Mouse (Mus musculus) c-Kit-positive CD71-positive TER-119-positive erythroid progenitor cells, embryonic 14.5 days (primary cell): ENCODE measurements around the gene Tnip1.

Experiments used
- DNase-seq: peaks from one replicate; pipeline ENCODE4 v3.0.0-alpha.2; 2013; ENCODE audit warnings: low spot score

Gene Tnip1

DNA sequence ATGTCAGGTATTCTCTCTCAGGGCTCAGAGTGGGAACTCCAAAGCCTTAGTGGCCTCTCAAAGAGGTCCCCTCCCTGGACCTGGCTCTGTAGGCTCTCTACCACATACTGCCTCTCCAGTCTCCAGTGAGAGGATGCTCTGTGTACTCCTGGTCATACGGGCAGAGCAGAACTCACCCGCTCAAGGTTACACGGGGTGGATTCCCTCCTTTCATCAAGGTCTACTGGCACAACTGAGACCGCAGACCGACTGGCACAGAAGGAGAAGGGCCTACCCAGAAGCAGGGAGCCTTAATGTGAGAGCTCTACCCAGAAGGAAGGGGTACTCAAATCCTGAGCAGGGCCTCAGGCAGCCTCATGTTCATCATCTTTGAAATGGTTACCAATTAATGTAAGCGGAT, 30.2 kb downstream of the Tnip1 start:
- no peak for DNase-seq

GRCm38 (mm10) chr11:54931405-54932093, 31.2 kb downstream of the Tnip1 start:
- peak; percentile 20 for DNase-seq

DNA sequence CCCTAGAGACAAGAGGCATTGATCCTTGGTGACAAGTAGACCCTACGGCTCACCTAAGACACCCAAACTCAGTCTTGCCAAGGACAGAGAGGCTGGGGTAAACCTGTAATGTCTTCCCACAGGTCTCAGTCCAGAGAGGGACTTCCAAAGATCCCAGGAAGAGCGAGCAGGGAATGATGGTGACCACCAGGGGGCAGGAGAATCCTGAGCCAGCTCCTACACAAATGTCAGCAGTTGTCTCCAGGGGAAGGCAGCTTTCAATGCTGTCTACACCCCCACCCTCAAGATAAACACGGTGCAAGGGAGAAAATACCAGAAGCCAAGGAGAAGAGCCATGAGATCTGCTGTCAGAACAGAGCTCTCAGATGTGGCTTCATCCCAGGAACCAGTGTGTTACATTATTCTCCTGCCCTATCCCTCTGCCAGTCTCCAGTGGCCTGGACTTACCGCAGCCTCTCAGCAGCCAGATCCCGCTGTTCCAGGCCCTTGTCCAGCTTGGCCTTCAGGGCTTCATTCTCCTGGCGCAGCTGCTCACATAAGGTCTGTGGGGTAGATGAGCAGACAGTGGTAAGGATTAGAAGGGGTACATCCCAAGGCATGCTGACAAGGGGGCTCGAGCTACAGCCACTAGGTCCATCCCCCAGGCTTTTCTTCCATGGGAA, 32.3 kb downstream of the Tnip1 start:
- DNase-seq, result peak; percentile 37

DNA sequence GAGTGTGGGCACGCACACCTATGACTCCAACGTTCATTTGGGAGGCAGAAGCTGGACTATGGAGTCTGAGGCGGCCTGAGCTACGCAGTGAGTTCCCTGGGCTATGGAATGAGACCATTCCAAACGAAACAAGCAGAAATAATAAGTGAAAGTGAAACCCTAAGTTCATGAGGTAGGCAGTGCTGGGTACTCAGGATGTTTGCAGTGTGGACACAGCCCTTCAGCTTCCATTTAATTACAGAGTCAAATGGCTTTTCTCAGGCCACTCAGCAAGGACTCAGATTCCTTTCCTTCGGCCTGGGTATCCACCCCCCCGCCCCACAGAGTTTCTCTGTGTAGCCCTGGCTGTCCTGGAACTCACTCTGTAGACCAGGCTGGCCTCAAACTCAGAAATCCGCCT, 33.0 kb downstream of the Tnip1 start:
- no peak for DNase-seq

GRCm38 (mm10) chr11:54929290-54929689, 33.4 kb downstream of the Tnip1 start:
- DNase-seq, result no peak

GRCm38 (mm10) chr11:54928886-54929285, 33.8 kb downstream of the Tnip1 start:
- DNase-seq, result no peak

DNA sequence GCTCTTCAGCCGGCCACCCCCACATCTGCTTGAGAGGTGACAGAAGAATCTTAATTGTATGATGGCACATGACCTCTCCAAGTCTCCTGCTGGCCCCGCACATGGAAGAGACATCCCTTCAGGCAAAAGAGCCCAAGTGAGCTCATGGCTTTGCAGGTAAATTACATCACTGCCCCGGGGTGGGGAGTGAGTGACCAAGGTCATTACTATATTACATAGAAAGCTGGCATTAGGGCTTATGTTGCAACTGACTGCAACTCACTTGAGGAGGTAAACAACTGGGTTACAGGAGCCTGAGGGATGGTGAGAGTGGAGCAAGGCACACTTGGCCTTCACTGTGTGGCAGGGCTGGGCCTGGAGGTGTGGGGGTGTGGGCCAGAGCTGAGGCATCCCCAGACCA, 34.5 kb downstream of the Tnip1 start:
- no peak for DNase-seq

DNA sequence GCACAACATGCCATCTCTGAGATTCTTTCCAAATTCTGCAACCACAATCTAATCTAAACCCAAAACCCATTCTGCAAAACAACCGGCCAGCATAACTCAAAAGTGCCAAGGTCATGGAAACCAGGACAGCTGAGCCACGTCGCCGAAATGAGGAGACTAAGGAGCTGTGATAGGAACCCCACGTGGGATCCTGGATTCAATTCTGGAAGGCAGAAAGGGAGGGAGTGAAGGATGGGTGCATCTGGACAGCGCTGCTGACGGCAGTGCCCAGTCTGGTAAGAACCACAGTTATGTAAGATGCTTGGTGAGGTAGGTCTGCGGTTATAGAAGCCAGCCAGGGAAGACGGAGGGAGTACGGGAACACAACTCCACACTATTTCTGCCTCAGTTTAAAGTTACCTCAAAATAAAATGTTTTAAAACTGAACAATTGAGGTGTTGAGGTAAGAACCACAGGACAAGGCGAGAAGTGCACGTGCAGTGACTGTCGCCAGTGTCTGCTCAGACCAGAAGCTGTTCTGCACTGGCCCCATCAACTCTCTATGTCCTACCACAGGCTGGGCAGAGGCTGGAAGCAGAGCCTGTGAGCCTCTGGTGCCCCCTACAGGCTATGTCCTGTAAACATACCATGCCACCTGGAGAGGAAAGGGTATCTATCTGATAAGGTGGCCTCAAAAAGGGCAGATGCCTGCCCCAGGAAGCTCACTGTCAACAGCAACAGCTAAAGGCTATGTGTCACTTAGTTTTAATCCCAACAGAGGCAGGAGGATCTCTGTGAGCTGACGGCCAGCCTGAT, 35.2 kb downstream of the Tnip1 start:
- peak; percentile 49 for DNase-seq

- DNase-seq, result no peak
These were observed 38.6 kb downstream of the Tnip1 start for GRCm38 (mm10) chr11:54924145-54924544.

DNA sequence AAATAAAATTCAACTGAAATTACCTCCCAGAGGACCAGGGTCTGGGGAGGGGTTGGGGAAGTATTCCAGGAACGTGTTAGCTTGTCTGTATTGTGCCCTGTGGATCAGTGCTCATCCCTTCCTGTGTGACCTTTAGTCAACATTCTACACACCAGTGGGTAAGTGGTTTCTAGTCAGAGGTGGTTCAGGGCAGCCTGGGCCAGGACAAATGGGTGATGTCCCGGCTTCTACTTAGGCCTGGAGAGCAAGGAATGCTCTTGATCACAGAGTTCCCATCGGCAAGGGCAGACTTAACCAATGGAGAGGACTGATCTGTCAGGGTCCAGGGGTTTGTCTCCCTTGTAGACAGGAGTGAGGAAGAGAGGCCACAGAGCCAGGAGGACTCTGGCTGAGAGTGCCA, 40.2 kb downstream of the Tnip1 start:
- DNase-seq, result no peak

DNA sequence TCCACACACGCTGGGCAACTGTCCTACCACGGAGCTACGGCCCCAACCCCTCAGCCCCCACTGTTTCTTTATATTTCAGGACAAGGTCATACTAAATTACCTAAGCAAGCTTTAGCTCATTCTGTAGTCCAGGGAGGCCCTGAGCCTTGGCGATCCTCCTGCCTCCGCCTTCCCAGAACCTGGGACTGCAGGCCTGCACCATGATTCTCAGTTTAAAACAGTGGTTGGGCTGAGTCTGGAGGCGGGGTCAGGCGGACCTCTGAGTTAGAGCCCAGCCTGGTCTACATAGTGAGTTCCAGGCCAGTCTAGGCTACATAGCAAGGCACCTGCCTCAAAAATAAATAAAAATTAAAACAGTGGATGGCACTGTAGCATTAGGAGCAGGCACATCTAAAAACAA, 40.9 kb downstream of the Tnip1 start:
- DNase-seq, result no peak

GRCm38 (mm10) chr11:54920973-54921580, 41.6 kb downstream of the Tnip1 start:
- no peak for DNase-seq

GRCm38 (mm10) chr11:54920127-54920972, 42.4 kb downstream of the Tnip1 start:
- DNase-seq, result no peak

DNA sequence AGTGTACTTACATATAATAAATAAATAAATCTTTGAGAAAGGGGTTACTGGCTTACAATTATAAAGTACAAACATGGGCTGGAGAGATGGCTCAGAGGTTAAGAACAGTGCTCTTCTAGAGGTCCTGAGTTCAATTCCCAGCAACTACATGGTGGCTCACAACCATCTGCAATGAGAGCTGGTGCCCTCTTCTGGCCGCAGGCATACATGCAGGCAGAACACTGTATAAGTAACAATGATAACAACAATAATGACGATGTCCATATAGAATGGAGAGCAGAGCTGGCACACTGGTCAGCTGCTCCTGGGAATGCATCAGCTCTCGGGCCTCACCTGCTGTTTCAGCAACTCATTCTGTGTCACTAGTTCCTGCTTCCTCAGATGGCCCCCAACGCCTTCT, 44.4 kb downstream of the Tnip1 start:
- no peak for DNase-seq

DNA sequence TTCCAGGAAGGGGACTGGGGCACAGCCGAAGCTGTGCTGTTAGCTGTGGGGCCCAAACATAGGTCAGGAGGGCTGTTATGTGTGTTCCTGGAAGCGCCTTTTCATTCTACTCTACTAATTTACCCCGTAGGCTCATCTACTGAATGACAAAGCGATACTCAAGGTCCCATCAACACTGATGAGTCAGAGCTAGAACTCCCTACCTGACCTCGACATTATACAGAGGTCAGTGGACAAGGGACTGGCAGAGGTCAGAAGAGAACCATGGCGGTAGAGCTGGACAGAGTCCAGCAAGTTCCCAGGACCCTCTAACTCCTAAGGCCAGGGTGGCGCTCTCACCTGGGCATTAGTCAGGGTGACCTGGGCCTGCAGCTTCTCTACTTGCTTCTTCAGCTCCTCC, 45.3 kb downstream of the Tnip1 start:
- no peak for DNase-seq

DNA sequence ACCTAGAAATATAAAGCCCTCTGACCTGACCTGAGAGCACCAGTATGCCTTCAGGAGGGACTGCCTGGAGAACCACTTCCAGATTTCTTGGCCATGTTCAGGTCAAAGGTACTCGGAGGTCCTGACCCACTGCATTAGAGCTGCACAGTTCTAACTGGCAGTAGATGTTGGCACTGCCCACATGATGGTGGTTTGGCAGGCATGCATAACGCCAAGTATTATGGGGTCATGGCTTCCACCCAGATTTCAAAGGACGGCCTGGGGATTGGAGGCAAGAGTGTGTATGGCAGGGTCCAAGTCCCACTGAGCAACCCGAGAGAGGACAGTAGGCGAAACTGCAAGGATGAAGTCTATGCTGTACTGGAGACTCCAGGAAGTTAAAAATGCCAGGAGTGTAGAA, 48.9 kb downstream of the Tnip1 start:
- no peak for DNase-seq

- DNase-seq, result no peak
These were observed 50.0 kb downstream of the Tnip1 start for GRCm38 (mm10) chr11:54912503-54913316.

- DNase-seq, result no peak
These were observed 50.8 kb downstream of the Tnip1 start for GRCm38 (mm10) chr11:54911671-54912502.

DNA sequence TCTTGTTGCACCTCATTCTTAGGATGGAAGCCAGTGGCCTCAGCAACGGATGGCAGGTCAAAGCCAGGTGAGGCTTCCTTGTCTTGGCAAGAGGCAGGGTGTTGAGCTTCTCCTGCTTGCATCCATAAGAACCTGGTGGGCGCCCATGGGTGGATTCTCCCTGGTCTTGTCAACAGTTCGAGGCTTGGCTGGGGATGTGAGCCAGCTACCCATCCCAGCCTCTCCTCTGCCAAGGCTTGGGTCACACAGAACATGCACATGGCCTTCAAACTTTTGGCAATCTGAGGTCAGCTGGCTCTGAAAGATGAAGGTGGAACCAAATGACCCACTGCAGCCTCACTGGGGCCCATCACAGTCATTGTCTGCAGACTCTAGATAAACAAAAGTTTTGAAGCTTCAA, 51.5 kb downstream of the Tnip1 start:
- no peak for DNase-seq

GRCm38 (mm10) chr11:54910081-54910665, 52.5 kb downstream of the Tnip1 start:
- DNase-seq, result no peak
